Mouse (Mus musculus) Muller cell, postnatal 12 days (primary cell): Measurements from ENCODE around the gene Hoxb13.

Experiments
- DNase-seq: peaks from one replicate; pipeline ENCODE4 v3.0.0-alpha.2; 2015; ENCODE audit errors: inconsistent ontology term

The Hoxb13 gene

DNA sequence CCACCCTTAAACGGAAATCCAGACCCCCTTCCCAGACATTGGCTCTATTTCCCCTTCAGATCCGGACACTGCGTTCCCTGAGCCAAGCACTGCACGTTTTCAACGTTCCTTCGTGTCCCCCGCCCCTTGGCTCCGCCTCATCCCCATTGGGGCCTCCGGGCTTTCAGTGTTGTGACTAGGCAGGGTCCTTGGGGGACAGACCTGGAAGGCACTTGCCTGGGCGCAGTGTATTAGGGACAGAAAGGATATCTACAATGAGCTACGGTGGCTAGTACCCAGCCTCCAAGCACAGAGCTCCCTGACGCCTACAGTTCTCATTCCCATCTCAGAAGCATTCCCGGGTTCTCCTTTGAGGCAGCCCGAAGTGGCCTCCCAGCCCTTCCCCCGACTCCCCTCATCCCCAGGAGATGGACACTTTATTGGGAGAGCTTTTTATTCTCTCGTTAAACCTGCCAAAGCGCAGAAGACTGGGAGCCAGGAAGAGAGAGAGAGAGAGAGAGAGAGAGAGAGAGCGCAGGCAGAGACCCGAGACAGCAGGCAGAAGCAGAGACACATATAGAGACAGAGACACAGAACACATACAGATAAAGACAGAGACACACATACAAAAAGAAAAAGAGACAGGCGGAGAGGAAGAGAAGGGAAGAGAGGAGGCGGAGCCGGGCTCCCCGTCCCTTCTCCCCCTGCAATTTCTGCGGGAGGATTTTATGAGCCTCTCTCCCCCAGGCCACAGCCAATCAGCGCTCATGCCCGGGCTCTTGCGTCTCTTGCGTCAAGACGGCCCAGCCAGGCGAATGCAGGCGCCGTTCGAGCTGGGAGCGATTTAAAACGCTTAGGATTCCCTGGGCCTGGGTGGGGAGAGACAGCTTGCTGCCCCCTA, at the start of gene Hoxb13:
TSS of gene Hoxb13 (plus strand) at position 796 of the 880 bp plus-strand sequence.
- no peak for DNase-seq

DNA sequence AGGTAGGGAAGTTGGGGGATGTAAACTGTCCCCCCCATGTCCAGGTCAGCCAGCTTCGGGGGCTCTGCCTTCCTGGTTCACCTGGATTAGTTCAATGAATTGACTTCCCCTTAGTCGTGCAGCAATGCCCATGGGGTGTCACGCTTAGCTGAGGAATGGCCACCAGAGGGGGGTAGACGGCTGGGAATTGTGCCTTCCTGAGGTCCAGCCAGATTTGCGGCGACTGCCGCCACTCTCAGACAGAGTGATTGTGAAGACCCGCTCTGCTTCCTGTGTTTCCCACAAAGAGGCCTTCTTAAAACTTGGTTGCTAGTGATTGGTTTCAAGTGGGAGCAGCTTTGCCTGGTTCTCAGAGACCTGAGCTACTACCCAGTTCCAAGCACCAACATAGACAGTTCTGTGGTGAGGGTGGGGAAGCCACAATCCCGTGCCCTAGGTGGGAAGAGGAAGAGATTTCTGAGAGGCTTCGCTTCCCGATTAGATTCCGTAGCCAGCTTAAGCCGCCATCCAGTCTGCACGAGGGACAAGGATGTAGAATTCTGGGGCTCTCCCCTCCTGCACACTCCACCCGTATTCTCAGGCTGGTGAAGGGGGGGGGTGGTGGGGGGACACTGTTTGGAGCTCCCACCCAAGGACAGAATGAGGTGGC, 48.4 kb upstream of the Hoxb13 start:
- DNase-seq: peak; percentile 69

DNA sequence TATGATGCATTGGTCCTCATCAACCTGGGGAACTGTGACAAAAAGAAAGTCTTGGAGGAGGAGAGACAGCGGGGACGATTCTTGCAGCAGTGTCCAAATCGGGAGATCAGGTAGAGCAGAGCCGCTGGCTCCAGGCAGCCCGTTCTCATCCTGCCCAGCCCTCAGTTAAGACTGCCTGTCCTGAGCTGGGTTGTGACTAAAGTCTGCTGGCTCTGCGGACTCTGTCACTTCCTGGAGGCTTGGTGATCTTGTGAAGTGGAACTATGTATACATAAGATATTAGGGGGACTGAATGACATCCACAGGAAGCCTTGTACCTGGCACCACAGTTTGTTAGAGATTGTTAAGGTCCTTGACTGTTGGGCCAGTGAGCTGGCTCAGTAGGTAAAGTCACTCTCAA, 46.6 kb upstream of the Hoxb13 start:
- DNase-seq: no peak

DNA sequence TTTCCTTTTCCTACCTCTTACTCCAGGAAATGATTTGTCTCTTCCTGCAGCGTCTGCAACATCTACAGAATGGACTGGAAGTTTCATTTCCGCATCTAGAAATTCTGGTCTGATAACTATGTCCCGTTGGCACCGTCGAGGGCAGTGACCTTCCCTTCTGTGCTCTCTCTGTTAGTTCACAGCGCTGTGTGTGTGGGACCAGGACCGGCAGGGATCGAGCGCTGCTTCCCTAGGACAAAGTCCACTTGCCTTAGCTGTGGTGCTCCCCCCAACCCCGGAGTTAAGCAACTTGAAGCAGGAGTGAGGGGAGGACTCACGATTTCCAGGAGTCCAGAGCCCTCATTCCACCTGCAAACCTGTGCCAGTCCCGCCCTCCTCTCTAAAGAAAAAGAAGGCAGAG, 29.3 kb upstream of the Hoxb13 start:
- DNase-seq: no peak

DNA sequence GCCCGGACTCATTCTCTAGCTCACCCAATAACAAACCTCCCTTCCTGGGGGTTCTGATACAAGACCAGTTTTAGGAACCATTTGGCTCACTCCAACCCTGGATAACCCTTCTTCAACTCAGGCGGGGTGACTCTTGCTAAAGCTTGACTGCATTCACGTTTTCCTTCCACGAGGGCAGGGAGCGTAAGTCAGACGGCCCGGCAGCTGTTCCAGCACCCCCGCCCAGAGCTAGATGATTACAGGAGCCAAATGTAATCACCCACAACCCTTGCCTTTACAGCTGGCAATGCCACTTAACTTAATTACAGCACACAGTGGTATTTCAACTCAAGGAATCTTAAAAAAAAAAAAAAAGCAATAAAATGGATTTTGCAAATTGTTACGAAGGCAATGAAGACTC, 26.0 kb upstream of the Hoxb13 start:
- DNase-seq: no peak

DNA sequence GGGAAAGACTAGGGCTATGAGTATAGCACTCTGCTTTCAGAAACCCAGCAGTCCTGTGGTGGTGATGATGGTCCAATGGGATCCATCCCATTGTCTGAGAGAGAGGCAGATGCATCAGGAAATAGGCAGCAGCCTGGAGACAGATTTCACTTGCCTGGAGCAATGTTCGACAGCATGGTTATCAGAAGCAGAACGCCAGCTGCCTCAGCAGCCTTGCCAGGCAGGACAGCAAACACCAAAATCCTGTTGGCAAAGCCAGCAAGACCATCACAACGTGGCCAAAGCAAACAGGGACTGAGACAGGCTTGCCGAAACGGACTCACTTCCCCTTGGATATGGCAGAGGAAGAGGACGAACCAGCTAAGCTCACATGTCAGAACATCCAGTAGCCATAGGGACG, 25.1 kb upstream of the Hoxb13 start:
- DNase-seq: no peak

DNA sequence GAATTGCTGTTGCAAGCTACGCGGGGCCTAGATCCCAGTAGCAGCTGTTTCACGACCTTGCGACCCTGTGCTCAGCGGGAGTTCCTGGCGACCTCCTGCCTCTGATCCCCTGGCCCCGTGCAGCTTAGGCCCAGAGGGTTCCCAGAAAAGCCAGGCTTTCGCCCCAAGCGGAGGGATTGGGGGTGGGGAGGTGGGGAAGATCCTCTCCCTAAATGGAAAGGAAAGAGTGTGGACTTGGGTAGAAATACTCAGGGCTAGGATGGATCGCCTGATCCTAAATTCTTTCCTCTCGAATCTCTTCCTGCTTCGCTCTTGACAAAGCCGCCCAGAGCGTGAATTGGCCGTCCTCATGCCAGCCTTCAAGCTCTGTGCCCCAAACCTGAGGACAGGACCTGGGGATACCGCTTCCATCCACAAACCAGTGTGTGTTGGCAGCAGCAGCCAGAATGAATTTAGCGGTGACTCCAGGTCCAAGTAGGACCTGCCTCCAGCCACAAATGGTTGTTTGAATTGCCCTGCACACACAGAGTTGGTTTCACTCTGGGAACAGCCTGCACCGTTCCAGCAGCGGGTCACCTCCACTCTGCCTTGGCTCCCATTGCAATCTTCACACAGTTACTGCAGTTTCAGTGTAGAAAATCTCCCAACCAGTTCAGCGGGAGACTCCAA, 23.3 kb upstream of the Hoxb13 start:
- DNase-seq: no peak

DNA sequence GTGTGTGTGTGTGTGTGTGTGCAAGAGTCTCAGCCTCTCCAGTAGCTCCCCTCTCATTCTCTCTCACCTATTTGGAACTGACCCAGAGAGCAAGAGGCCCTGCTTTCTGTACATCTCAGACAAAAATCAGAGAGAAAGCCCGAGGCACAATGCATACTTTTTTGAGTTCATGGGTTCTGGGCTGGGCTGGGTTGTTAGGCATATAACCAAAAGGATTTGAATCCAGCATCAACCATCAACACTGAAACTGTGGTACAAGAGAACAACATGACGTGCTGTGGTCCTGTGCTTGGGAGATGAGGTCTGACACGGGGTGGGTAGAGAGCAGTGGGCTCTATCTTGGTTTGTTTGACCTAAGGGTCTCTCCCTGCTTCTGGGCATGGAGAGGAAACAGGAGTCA, 22.5 kb upstream of the Hoxb13 start:
- DNase-seq: no peak

DNA sequence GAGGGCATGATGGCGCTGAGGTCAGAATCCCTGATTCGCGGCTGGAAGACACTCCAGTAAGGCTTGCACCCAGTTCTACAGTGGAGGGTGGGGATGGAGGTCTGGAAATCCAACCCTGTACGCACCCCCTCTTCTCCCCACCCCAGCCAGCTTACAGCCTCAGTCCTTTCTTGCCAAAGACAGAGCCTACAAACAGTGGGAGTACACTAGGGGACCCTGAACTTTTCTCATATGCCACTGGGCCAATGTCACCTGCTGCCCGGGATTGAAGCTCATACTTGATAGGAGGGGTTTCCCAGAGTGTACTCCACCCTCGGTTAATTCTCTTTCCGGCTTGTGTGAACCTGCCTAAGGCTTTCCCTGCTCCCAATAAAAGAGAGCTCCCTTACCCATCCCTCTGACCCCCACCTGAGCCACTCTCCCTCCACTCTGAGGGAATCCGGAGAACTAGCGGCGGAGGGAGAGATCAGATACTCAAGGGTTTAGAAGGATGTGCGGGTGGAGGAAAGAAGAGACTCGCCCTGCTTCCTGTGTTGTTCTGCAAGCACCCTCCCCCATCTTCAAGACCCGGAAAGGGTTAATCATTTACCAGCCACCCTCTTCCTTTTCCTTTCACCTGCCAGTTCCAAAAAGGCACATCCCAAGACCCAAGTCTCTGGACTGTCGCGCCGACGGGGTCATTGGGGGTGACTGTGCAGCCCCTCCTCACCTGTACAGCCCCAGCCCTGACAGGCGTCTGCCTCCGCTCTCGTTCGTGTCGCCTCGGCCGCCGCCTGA, 21.4 kb upstream of the Hoxb13 start:
- DNase-seq: no peak

DNA sequence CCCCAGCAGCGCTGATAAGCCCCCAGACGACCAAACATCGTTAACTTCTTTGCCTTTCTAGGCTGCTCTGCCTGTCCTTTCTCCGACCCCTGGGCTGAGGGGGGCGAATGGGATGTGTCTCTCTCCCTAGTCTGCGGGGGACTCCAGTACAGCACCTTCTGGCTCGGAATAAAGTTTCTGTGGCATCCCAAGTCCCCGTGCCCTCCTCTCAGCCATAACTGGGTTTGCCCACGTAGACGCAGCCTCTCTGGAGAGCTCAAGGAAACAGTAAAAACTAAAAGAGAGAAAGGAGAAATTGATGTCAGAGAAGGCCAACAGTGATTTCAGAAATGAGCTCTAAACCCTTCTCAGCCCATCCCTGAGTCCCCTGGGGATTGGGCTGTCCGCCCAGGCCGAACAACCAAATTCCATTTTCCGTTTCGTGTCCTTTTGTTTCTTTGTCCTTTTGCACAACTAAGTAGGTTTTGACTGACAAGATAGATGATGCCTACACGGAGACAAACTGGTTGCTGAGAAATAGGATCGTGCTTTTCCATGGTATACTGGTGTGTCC, 20.8 kb upstream of the Hoxb13 start:
- DNase-seq: no peak

DNA sequence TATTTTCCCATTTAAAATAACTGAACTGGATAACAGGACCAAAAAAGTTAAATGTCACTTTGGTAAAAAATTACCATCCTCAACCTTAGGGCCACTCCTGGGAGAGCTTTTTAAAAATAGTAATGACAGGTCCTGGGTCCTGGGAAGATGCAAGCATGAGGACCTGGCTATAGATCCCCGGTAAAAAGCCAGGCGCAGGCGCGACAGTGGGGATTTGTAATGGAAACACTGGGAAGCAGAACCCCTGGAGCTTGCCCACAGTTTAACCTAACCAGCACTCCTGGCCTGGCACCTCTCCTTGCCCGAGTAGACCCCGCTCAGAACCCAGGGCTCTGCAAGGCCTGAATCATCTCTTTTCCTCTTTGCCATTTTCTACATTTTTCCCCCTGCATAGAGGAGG, 19.2 kb upstream of the Hoxb13 start:
- no peak for DNase-seq

DNA sequence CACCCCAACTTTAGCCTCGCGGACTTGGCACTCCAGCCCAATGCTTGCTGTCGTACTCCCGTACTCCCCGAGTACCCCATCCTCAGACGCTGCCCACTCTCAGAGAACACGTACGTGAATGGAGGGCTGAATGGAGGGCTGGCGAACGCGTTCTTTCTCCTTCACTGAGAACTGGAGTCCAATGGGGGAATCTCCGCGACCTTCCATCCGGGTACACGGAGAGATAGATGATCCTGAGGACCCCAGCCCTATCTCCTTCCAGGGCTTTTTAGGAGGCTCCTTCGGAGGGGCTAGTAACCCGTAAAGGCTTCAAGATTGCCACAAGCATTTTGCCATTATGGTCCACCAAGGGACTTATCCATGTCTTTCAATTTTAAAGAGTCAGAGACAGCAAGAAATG, 18.6 kb upstream of the Hoxb13 start:
- DNase-seq: no peak

DNA sequence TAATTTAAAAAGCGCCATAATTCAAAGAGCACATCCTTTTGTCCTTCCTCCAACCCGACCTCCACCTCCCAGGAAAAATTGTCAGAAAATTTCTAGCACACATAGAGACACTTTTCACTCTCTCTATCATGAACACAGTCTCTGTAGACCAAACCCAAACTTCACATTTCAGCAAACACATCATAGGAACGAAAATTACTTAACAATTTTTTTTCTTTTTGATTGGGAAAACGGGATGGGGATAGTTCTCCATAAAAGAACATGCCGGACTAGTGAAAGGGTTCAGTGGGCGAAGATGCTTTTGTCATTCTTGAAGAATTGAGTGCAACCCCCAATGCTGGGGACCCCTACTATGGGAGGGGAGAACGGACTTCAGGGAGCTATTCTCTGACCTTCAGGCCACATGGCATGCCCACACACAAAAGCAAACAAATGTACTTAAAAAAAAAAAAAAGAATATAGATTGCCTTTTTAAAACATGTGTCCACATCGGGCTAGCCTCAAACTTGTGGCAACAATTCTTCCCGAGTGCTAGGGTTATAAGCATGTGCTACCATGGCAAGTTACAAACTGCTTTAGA, 18.1 kb upstream of the Hoxb13 start:
- no peak for DNase-seq

DNA sequence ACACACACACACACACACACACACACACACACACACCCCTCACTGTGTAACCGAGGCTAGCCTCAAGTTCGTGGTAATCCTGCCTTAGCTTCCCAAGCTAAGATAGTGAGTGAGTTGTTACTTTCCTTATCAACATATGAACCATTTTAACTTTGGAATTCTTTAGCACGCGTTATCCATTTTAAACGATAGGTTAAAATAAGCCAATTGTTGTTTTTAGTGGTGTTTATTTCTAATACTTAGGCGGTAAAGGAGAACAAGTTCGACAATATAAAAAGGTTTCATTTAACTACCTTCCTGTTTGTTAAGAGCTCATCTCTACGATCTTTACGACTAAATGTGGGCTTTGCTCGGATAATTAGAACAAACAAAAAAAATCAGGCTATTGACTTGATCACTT, 17.3 kb upstream of the Hoxb13 start:
- no peak for DNase-seq

DNA sequence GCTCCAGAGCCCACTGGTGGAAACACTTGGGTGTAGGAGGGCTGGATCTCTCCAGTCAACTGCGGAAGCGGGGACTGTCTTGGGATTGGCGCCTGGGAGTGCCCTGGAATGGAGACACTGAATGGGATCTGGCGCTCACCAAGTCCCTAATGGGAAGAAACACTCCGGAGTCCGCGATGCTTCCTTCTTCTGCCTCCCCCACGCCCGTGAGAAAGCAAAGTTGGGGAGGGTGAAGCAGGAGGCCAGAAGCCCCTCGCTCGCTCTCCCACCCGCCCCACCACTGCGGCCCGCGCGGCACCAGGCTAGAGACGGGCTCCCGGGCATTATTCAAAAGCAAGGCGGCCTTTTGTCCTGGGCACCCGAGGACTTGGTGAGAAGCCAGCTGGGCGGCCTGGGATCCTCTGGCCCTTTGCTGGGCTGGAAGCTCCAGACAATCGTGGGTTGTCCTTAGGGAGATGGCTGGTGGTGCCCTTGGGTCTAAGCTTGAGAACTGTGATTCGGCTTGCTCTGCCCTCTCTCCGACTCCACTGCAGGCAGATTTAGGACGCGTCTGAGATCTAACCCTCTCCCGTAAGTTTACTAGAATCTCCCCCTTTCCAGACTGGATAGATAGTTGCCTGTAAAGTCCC, 16.5 kb upstream of the Hoxb13 start:
- DNase-seq: no peak

DNA sequence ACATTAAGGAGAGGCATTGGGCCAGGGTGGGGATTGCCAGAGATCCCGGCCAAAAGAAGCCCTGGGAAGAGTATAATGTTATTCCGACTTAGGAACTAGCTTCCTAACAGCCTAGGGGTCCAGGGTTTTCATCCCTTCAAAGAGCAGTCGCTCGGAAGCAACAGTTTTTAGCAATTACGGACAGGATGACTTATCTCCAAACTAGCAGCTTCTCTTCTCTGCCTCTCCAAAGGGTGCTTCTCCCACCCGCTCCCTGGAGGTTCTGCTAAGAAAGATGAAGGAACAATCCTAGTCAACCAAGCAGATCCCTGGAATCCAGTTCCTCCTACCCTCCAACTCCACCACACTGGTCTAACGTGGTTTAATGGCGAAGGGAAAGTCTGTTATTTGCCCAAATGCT, 15.8 kb upstream of the Hoxb13 start:
- no peak for DNase-seq

DNA sequence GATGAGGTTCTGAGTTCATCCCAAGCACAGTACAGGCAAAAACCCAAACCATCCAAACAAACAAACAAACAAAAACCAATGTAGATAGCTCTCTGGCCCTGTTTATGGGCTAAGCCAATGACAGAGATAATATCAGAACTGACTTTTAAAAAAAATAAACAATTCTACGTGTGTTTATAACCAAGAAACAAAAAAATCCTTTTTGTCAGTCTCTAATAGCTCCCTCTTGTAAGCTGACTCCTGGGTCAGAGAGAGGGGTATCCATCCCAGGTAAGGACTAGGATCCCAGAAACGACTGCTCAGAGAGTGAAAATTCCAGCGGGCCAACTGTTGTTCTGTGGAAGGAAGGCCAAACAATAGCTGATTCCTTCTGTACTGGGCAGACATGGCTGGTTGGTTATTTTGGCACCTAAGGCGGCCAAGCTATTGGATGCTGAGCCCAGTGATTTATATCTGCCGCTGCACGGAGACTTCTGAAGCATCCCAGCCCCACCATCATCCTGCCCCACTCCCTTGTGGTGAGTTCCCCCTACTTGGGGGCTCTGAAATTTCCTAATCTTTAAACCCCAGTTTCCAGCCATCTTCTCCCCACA, 15.1 kb upstream of the Hoxb13 start:
- no peak for DNase-seq

DNA sequence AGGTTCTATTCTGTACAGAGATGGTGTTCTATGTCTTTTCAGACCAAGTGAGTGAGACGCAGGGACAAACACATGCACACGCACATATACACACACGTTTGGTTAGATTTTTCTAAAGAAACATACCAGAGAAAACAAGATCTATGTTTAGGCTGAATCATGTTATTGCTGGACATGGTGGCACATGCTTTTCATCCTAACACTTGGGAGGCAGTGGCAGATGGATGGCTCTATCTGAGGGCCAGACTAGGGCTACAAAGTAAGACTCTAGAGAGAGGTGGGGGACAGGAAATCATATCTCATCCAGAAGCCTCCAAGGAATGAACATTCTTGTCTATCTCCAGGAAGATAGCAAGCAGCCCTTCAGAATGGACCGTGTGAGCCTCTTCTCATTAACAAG, 13.1 kb upstream of the Hoxb13 start:
- DNase-seq: no peak

DNA sequence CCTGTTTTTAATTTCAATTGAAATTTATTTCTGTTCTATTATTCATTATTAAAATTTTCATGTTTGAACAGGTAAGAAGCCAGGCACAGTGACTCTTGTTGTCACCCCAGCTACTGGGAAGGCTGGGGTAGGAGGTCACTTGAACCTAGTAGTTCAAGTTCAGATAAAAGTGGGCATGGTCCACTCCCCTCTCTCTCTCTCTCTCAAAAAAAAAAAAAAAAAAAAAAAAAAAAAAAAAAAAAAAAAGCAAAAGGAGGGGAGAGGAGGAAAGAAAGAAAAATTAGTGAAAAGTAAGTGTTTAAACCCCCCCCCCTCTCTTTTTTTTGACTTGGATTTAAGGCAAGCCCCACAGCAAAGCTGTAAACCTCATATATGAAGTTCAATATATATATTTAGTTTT, 9.9 kb upstream of the Hoxb13 start:
- DNase-seq: no peak

DNA sequence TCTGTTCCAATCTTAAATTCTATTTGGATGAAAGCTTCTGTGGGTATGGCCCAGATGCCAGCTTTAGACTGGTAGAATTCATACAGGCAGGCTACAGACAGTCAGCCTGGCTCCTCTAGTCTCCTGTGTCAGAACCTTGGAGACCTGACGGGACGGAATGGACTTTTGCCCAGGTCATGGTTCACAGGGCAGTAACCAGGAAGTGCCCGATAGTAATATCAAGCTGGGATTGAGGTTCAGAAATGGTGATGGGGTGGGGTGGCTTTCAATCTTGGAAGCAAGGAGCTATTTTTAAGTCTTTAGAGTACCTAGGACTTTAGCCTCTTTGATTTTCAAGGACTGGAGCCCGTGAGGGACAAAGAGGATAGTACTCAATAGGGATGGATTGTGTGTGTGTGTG, 6.8 kb upstream of the Hoxb13 start:
- DNase-seq: no peak
